Mouse (Mus musculus): ENCODE results near the gene Ppp1r9a.
A peak's percentile ranks its signal among the peaks of the same experiment; 100 is the strongest.

Ppp1r9a gene

GRCm38 (mm10) chr6:5199376-5199905, 296.7 kb downstream of the Ppp1r9a start:
- no peak for DNase-seq (ENCODE audit: low read depth)

GRCm38 (mm10) chr6:5199916-5200315, 297.2 kb downstream of the Ppp1r9a start:
- peak; percentile 15 for DNase-seq (ENCODE audit: low read depth)

- DNase-seq (ENCODE audit: low read depth), result peak; percentile 21
These were observed 305.1 kb downstream of the Ppp1r9a start for GRCm38 (mm10) chr6:5207817-5208216.

Data from 416B (cell line).